Comparison of ENCODE assay signal across 21 mouse cellular contexts in genomic region chr9:9248529-9248928, GRCm38 (mm10). TPM values are rescaled to one million over a fixed set of nuclear protein-coding genes. Genes with fewer than 3 reads are reported as not detected.
DNase-seq lines count a peak whose midpoint lies in the region; ATAC-seq lines count a peak whose summit lies in the region.
"Had no signal": no experiment of that assay in that cellular context is flagged by ENCODE, and none has a peak within 500 bp of the region (broad histone marks: within the 10 kb centered on the region; RNA-seq: fewer than 3 reads in every experiment).

No protein-coding gene starts in this region.

- 36% methylated on average over 2 of the region's 2 CpGs for WGBS in kidney, embryonic 15.5 days
- WGBS in midbrain, embryonic 15.5 days: 50% methylated on average over 2 of the region's 2 CpGs
- 32% methylated on average over 2 of the region's 2 CpGs for whole genome bisulfite sequencing in midbrain, embryonic 13.5 days

- no peak overlapping the region for H3K9ac ChIP-seq in kidney, embryonic 15.5 days
- H3K9ac ChIP-seq in midbrain, embryonic 15.5 days: no peak overlapping the region
- no peak overlapping the region for H3K9ac ChIP-seq in midbrain, embryonic 13.5 days (replicated peaks)
- H3K9ac ChIP-seq: embryonic facial prominence, embryonic 13.5 days; forebrain, embryonic 13.5 days; limb, embryonic 15.5 days had no signal

- H3K4me1 ChIP-seq in kidney, embryonic 15.5 days: peaks cover 3% of the 10 kb centered on the region; the same call in 1 of the 2 replicates
- H3K4me1 ChIP-seq in midbrain, embryonic 15.5 days: no peaks in the 10 kb centered on the region
- no peaks in the 10 kb centered on the region for H3K4me1 ChIP-seq in midbrain, embryonic 13.5 days (replicated peaks)
- H3K4me1 ChIP-seq: embryonic facial prominence, embryonic 13.5 days; limb, embryonic 15.5 days had no signal

- H3K4me3 ChIP-seq in kidney, embryonic 15.5 days (replicated peaks): no peak overlapping the region
- no peak overlapping the region for H3K4me3 ChIP-seq in midbrain, embryonic 15.5 days
- no peak overlapping the region for H3K4me3 ChIP-seq in midbrain, embryonic 13.5 days (replicated peaks)
- H3K4me3 ChIP-seq: embryonic facial prominence, embryonic 13.5 days; erythroblast, embryonic 14.5 days; forebrain, embryonic 13.5 days; gastrocnemius, adult 2 months; limb, embryonic 15.5 days had no signal

- H3K27me3 ChIP-seq in kidney, embryonic 15.5 days: no peaks in the 10 kb centered on the region
- H3K27me3 ChIP-seq in midbrain, embryonic 15.5 days (replicated peaks): no peaks in the 10 kb centered on the region
- H3K27me3 ChIP-seq in midbrain, embryonic 13.5 days: no peaks in the 10 kb centered on the region
- H3K27me3 ChIP-seq: embryonic facial prominence, embryonic 13.5 days; forebrain, embryonic 13.5 days; limb, embryonic 15.5 days; Patski had no signal

- H3K36me3 ChIP-seq in kidney, embryonic 15.5 days: no peaks in the 10 kb centered on the region
- H3K36me3 ChIP-seq in midbrain, embryonic 15.5 days (replicated peaks): no peaks in the 10 kb centered on the region
- H3K36me3 ChIP-seq in midbrain, embryonic 13.5 days: no peaks in the 10 kb centered on the region
- H3K36me3 ChIP-seq: embryonic facial prominence, embryonic 13.5 days; limb, embryonic 15.5 days had no signal

- no peak overlapping the region for H3K4me2 ChIP-seq in kidney, embryonic 15.5 days
- H3K4me2 ChIP-seq in midbrain, embryonic 15.5 days: no peak overlapping the region
- no peak overlapping the region for H3K4me2 ChIP-seq in midbrain, embryonic 13.5 days (replicated peaks)
- H3K4me2 ChIP-seq: embryonic facial prominence, embryonic 13.5 days; forebrain, embryonic 13.5 days; limb, embryonic 15.5 days had no signal

- ATAC-seq in kidney, embryonic 15.5 days (replicated peaks; ENCODE audit: low FRiP score): 0 out of 2 replicates have a peak, but pooled peaks have one; percentile 25
- ATAC-seq in midbrain, embryonic 15.5 days (replicated peaks): 0 out of 2 replicates have a peak, but pooled peaks have one; percentile 20
- ATAC-seq in midbrain, embryonic 13.5 days: no peak
- ATAC-seq: CD4-positive, CD25-positive, alpha-beta regulatory T cell, adult 4 months; forebrain, embryonic 13.5 days; Patski had no signal

- no peaks in the 10 kb centered on the region for H3K9me3 ChIP-seq in kidney, embryonic 15.5 days (replicated peaks)
- H3K9me3 ChIP-seq in midbrain, embryonic 15.5 days: no peaks in the 10 kb centered on the region
- no peaks in the 10 kb centered on the region for H3K9me3 ChIP-seq in midbrain, embryonic 13.5 days
- H3K9me3 ChIP-seq: embryonic facial prominence, embryonic 13.5 days; forebrain, embryonic 13.5 days; limb, embryonic 15.5 days had no signal

- H3K27ac ChIP-seq in kidney, embryonic 15.5 days: no peak overlapping the region
- no peak overlapping the region for H3K27ac ChIP-seq in midbrain, embryonic 15.5 days
- no peak overlapping the region for H3K27ac ChIP-seq in midbrain, embryonic 13.5 days
- H3K27ac ChIP-seq: embryonic facial prominence, embryonic 13.5 days; forebrain, embryonic 13.5 days; gastrocnemius, adult 2 months; limb, embryonic 15.5 days had no signal

- DNase-seq in embryo, embryonic 10 days (ENCODE audit: low spot score): peak; percentile 33
- DNase-seq in embryo, embryonic 10.5 days (ENCODE audit: low spot score): no peak
- no peak for DNase-seq in kidney, adult 11 months
- no peak for DNase-seq in MN1 (ENCODE audit: low spot score)
- DNase-seq in thymus, adult 18-20 months: no peak
- DNase-seq: cerebellum, adult 11 months; embryo, embryonic 11 days; gastrocnemius, adult 2 months; left cerebral cortex, postnatal 4 days; lung, postnatal 4 days; thymus, adult 2 months; thymus, postnatal 4 days had no signal

RNA-seq across cellular contexts. Expression of gene Arhgap42, which starts 9.6 kb away (rescaled TPM):
- polyA plus RNA-seq in kidney, embryonic 15.5 days (2015; fragmentation: Nextera tagmentation; extraction: Ambion mirVana): 43.5 and 46.8 TPM in 2 replicates
- 17.1 and 19.7 TPM in 2 replicates for polyA plus RNA-seq in midbrain, embryonic 15.5 days (2015; fragmentation: Nextera tagmentation; extraction: Ambion mirVana)
- polyA plus RNA-seq in midbrain, embryonic 13.5 days (2015; fragmentation: Nextera tagmentation; extraction: Ambion mirVana): 15.5 and 19.5 TPM in 2 replicates
- polyA plus RNA-seq: CD4-positive, CD25-positive, alpha-beta regulatory T cell, adult 4 months had no signal
